Mouse (Mus musculus) kidney, adult 2 months (tissue): ENCODE measurements around the gene Epb41l3.

Experiments
- CTCF ChIP-seq: fragments of 200-500 bp; conservative IDR thresholded peaks from 2 replicates; pipeline ENCODE4 v1.5.1; 2011; ENCODE audit warnings: low read depth, mild to moderate bottlenecking, control low read depth, low read length, moderate library complexity, mixed read lengths; ENCODE audit not compliant: insufficient read depth, insufficient read length
- POLR2A ChIP-seq: fragments of 200-500 bp; IDR thresholded peaks from one replicate; pipeline ENCODE4 v1.6.1; 2011; ENCODE audit warnings: low read depth, low read length, control low read depth

GRCm38 (mm10) chr17:69237172-69237571, 161.7 kb downstream of the Epb41l3 start:
- TF ChIP-seq CTCF: no peak
- TF ChIP-seq POLR2A: no peak
